Mouse (Mus musculus) neural tube, embryonic 11.5 days (tissue): Measurements from ENCODE around the gene Polrmt. TPM values are rescaled to one million over a fixed set of nuclear protein-coding genes. Genes with fewer than 3 reads are reported as not detected.
A peak's percentile ranks its signal among the peaks of the same experiment; 100 is the strongest.

Experiments used
- ATAC-seq: fragments of 200-750 bp; cut with Nextera tagmentation; 2 replicates; pipeline ENCODE4 v1.8.0; 2017; ENCODE audit warnings: moderate number of reproducible peaks, mild to moderate bottlenecking, moderate TSS enrichment, moderate library complexity; ENCODE audit not compliant: insufficient read depth, low FRiP score, low TSS enrichment
- DNase-seq: peaks from one replicate; pipeline ENCODE4 v3.0.0-alpha.2; 2015; ENCODE audit warnings: low spot score
- H3K27ac ChIP-seq: fragments of 300-500 bp; sonication (generic); 2 replicates; pipeline ENCODE4 v1.5.1; 2014; ENCODE audit warnings: low read depth, mild to moderate bottlenecking, low read length
- H3K27me3 ChIP-seq: fragments of 300-500 bp; sonication (generic); 2 replicates; pipeline ENCODE4 v1.6.1; 2014; ENCODE audit warnings: mild to moderate bottlenecking, low read length, mixed read lengths; ENCODE audit not compliant: control insufficient read depth, insufficient read depth
- H3K36me3 ChIP-seq: fragments of 300-500 bp; sonication (generic); 2 replicates; pipeline ENCODE4 v1.6.1; 2014; ENCODE audit warnings: mild to moderate bottlenecking, low read length, moderate library complexity, mixed read lengths; ENCODE audit not compliant: control insufficient read depth, insufficient read depth
- H3K4me1 ChIP-seq: fragments of 300-500 bp; sonication (generic); 2 replicates; pipeline ENCODE4 v1.6.1; 2014; ENCODE audit warnings: low read length, mixed read lengths; ENCODE audit not compliant: control insufficient read depth, insufficient read depth
- H3K4me2 ChIP-seq: fragments of 300-500 bp; sonication (generic); 2 replicates; pipeline ENCODE4 v1.6.1; 2014; ENCODE audit warnings: low read depth, mild to moderate bottlenecking, moderate library complexity
- H3K4me3 ChIP-seq: fragments of 300-500 bp; sonication (generic); 2 replicates; pipeline ENCODE4 v1.5.1; 2014; ENCODE audit warnings: low read depth, low read length
- H3K9ac ChIP-seq: fragments of 300-500 bp; sonication (generic); 2 replicates; pipeline ENCODE4 v1.6.1; 2014; ENCODE audit warnings: mild to moderate bottlenecking, low read length
- H3K9me3 ChIP-seq: fragments of 300-500 bp; sonication (generic); 2 replicates; pipeline ENCODE4 v1.6.1; 2016; ENCODE audit warnings: low read length; ENCODE audit not compliant: control insufficient read depth
- WGBS: fragments of 180-500 bp; shearing (Covaris S2); extraction: QIAGEN DNeasy Blood & Tissue Kit; methylation state at CpG from one replicate; pipeline ENCODE4 v1.1.7; 2014; 5-methylcytosine and 5-hydroxymethylcytosine counted together
- polyA plus RNA-seq: library from polyadenylated mRNA; unstranded; fragments of >200 nt; fragmentation: Nextera tagmentation; extraction: Ambion mirVana; gene quantifications from 2 replicates; pipeline ENCODE4 v1.2.1, GENCODE M21; 2014

The Polrmt gene
- polyA plus RNA-seq, 1 experiment from 2014 or later: 34.1 TPM

- Histone ChIP-seq H3K9ac (no peak overlapping the region), H3K4me2 (no peak overlapping the region), H3K27me3 (no peaks in the 10 kb centered on the region), H3K36me3 (peaks cover 25% of the 10 kb centered on the region), H3K4me1 (peaks cover 12% of the 10 kb centered on the region; the same call in 1 of the 2 replicates), H3K4me3 (no peak overlapping the region), H3K27ac (no peak overlapping the region), H3K9me3 (no peaks in the 10 kb centered on the region)
- DNase-seq (no peak), ATAC-seq (no peak)
- WGBS: 98% methylated on average over 6 of the region's 6 CpGs
These were observed 58.9 kb downstream of the Polrmt start for GRCm38 (mm10) chr10:79687513-79687912.

GRCm38 (mm10) chr10:79686691-79687090, 59.7 kb downstream of the Polrmt start:
- H3K4me3 ChIP-seq: 0 out of 2 replicates have a peak overlapping the region, but pooled peaks have one; percentile 2
- no peak overlapping the region for H3K27ac ChIP-seq
- peaks cover 25% of the 10 kb centered on the region for H3K36me3 ChIP-seq
- H3K4me1 ChIP-seq: peaks cover 12% of the 10 kb centered on the region; the same call in 1 of the 2 replicates
- WGBS: 91% methylated on average over 1 of the region's 1 CpGs
- no peak overlapping the region for H3K9ac ChIP-seq
- ATAC-seq (no peak), DNase-seq (no peak)
- no peak overlapping the region for H3K4me2 ChIP-seq
- no peaks in the 10 kb centered on the region for H3K27me3 ChIP-seq
- H3K9me3 ChIP-seq: no peaks in the 10 kb centered on the region

- Histone ChIP-seq H3K9ac (no peak overlapping the region), H3K27ac (no peak overlapping the region), H3K4me3 (no peak overlapping the region), H3K36me3 (peaks cover 25% of the 10 kb centered on the region), H3K4me1 (peaks cover 12% of the 10 kb centered on the region), H3K4me2 (no peak overlapping the region), H3K27me3 (no peaks in the 10 kb centered on the region), H3K9me3 (no peaks in the 10 kb centered on the region)
- ATAC-seq: no peak
- DNase-seq: no peak
- 92% methylated on average over 2 of the region's 2 CpGs for WGBS
These were observed 60.2 kb downstream of the Polrmt start for GRCm38 (mm10) chr10:79686219-79686618.

Other genes with a start within 250 kb of the Polrmt start
- gene Plpp2, start 212.8 kb downstream of the Polrmt start, polyA plus RNA-seq: 21.2 and 23.2 TPM in 2 replicates
- gene Mier2, start 191.4 kb downstream of the Polrmt start, polyA plus RNA-seq: 50.8 and 58.2 TPM in 2 replicates
- gene Theg, start 159.2 kb downstream of the Polrmt start, polyA plus RNA-seq: not detected in 2 replicates
- 0.08 TPM in 1 of 2 replicates, not detected in the other for gene C2cd4c, start 132.6 kb downstream of the Polrmt start, polyA plus RNA-seq
- gene Shc2, start 108.7 kb downstream of the Polrmt start, polyA plus RNA-seq: 17.2 and 23.1 TPM in 2 replicates
- not detected in 2 replicates for gene Odf3l2, start 100.8 kb downstream of the Polrmt start, polyA plus RNA-seq
- gene Madcam1, start 82.0 kb downstream of the Polrmt start, polyA plus RNA-seq: 1.5 and 2.5 TPM in 2 replicates
- 71.2 and 78.7 TPM in 2 replicates for gene Tpgs1, start 77.2 kb downstream of the Polrmt start, polyA plus RNA-seq
- 165 and 168 TPM in 2 replicates for gene Cdc34, start 64.4 kb downstream of the Polrmt start, polyA plus RNA-seq
- 0.57 and 0.62 TPM in 2 replicates for gene Gzmm, start 57.6 kb downstream of the Polrmt start, polyA plus RNA-seq
- 591 and 595 TPM in 2 replicates for gene Bsg, start 42.1 kb downstream of the Polrmt start, polyA plus RNA-seq
- gene Hcn2, start 29.9 kb downstream of the Polrmt start, polyA plus RNA-seq: 0.28 and 0.57 TPM in 2 replicates
- gene Fgf22, start 8.5 kb upstream of the Polrmt start, polyA plus RNA-seq: 0.20 and 0.84 TPM in 2 replicates
- 99.7 and 101 TPM in 2 replicates for gene Rnf126, start 20.4 kb upstream of the Polrmt start, polyA plus RNA-seq
- 1.3 and 1.7 TPM in 2 replicates for gene Fstl3, start 30.7 kb upstream of the Polrmt start, polyA plus RNA-seq
- gene Prss57, start 44.4 kb upstream of the Polrmt start, polyA plus RNA-seq: 0.23 TPM in 1 of 2 replicates, not detected in the other
- gene Palm, start 47.0 kb upstream of the Polrmt start, polyA plus RNA-seq: 150 and 155 TPM in 2 replicates
- gene Misp, start 74.4 kb upstream of the Polrmt start, polyA plus RNA-seq: 0.77 and 1.6 TPM in 2 replicates
- gene Ptbp1, start 107.8 kb upstream of the Polrmt start, polyA plus RNA-seq: 215 and 216 TPM in 2 replicates
- gene Prtn3, start 127.9 kb upstream of the Polrmt start, polyA plus RNA-seq: 12.5 and 13.7 TPM in 2 replicates
- 142 and 156 TPM in 2 replicates for gene Plppr3, start 128.1 kb upstream of the Polrmt start, polyA plus RNA-seq
- 0.66 TPM in 1 of 2 replicates, not detected in the other for gene Elane, start 139.7 kb upstream of the Polrmt start, polyA plus RNA-seq
- gene Cfd, start 144.3 kb upstream of the Polrmt start, polyA plus RNA-seq: not detected in 2 replicates
- gene Med16, start 162.3 kb upstream of the Polrmt start, polyA plus RNA-seq: 47.7 and 53.6 TPM in 2 replicates
- 14.5 TPM in 1 of 2 replicates, not detected in the other for gene Gm26602, start 164.3 kb upstream of the Polrmt start, polyA plus RNA-seq
- 0.77 and 0.80 TPM in 2 replicates for gene Kiss1r, start 170.4 kb upstream of the Polrmt start, polyA plus RNA-seq
- 150 and 156 TPM in 2 replicates for gene R3hdm4, start 174.6 kb upstream of the Polrmt start, polyA plus RNA-seq
- 7.0 and 8.5 TPM in 2 replicates for gene Arid3a, start 180.5 kb upstream of the Polrmt start, polyA plus RNA-seq
- 115 TPM in 2 replicates for gene Wdr18, start 213.6 kb upstream of the Polrmt start, polyA plus RNA-seq
- 0.16 and 0.30 TPM in 2 replicates for gene Grin3b, start 224.1 kb upstream of the Polrmt start, polyA plus RNA-seq
- 16.1 and 17.7 TPM in 2 replicates for gene Tmem259, start 237.7 kb upstream of the Polrmt start, polyA plus RNA-seq
- gene Cnn2, start 242.0 kb upstream of the Polrmt start, polyA plus RNA-seq: 167 and 187 TPM in 2 replicates
- gene Abca7, start 249.9 kb upstream of the Polrmt start, polyA plus RNA-seq: 4.3 and 7.0 TPM in 2 replicates